Mouse (Mus musculus): Measurements from ENCODE around the gene Tnfrsf17.
"Not testable (repeated sequence)": the region's sequence is repeated elsewhere in the genome, so short reads cannot be mapped to it uniquely, and the experiment has no call there.

The Tnfrsf17 gene

DNA sequence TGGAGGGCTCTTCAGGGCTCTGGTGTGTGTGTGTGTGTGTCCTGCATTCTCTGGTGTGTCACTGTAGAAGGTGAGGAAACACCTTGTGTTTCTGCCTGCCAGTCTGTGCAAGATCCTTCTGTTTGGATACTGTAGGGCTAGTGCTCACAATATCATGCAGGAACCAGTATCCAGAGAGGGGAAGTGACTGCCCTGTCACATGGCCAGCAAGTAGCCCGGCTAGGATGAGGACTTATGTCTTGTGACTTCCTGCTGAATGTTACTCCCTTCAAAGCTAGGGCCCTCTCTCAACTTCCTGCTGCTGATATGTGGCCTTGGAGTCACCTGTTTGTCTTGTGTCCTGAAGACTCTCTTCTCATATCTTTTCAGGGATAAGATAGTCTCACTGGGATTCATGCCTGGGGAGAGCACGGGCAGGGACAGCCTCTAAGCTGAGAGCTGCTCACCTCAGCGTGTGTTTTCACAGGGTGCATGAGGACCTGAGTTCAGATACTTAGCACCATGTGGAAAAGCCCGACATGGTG lies 29.7 kb downstream of the Tnfrsf17 start:
- DNase-seq (ENCODE audit: low spot score in 2 of 2) = no peak

- no peak for DNase-seq (ENCODE audit: low spot score in 2 of 2)
These were observed 38.3 kb downstream of the Tnfrsf17 start for GRCm38 (mm10) chr16:11351903-11352302.

GRCm38 (mm10) chr16:11359173-11359572 lies 45.6 kb downstream of the Tnfrsf17 start:
- DNase-seq (ENCODE audit: low spot score in 2 of 2) = no peak

DNA sequence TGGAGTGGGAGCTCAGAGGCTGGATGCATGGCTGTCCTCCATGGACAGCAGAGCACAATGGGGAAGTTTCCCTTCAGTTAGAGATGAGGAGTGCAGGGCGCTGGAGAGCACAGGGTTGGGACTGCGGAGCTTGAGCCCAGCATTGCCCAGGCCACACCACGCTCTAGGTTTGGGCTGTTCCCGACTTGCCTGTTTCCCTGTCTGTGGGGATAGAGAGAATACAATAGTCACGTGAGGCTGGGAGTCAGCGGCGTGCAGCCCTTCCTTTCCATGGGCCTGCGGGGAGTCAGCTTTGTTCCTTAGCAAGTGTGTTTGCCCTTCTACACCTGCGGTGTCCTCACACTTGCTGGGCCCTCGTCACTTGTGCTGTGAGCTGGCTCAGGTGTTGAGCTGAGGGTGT lies 46.3 kb downstream of the Tnfrsf17 start:
- no peak for DNase-seq (ENCODE audit: low spot score in 2 of 2)

DNA sequence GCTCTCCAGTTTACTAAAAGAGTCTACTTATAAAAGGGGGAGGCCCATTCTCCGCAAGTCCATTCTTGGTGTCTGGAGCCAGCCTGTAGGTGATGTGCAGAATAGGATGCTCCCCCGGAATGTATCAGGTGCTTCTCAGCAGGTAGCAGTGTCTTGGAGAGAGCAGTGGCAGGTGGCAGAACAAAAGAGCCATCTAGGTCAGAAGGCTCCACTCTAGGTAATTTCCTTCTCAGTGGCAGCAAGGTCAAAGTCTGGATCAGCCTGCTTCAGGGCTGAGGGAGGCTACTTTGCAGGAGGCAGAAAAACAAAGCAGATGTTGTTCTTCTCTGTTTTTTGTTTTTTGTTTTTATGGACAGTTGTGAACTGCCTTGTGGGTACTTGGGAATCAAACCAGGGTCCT lies 47.0 kb downstream of the Tnfrsf17 start:
- not testable (repeated sequence) for DNase-seq (ENCODE audit: low spot score in 2 of 2)

GRCm38 (mm10) chr16:11365626-11366025 lies 52.0 kb downstream of the Tnfrsf17 start:
- no peak for DNase-seq (ENCODE audit: low spot score in 2 of 2)

- DNase-seq (ENCODE audit: low spot score in 2 of 2) = no peak
These were observed 53.2 kb downstream of the Tnfrsf17 start for GRCm38 (mm10) chr16:11366851-11367250.

DNA sequence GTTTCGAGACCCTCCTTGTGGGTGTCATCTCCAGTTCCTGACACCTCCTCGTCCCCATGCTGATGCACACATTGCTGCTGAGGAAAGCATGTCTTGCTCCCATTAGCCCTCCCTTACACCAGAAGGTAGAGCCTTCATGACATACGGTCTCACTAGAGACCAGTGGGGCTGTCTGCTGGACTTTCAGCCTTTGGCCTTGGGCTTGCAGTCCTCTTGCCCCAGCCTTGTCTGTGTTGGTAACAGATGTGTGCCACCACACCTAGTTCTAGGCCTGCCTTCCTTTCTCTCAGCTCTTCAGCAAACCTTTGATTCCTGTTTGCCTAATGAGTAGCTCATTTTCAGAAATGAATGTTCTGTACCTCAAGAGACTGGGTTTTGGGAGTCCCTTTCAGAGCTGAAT lies 54.8 kb downstream of the Tnfrsf17 start:
- no peak for DNase-seq (ENCODE audit: low spot score in 2 of 2)

GRCm38 (mm10) chr16:11369162-11369561 lies 55.5 kb downstream of the Tnfrsf17 start:
- DNase-seq (ENCODE audit: low spot score in 2 of 2) = no peak

DNA sequence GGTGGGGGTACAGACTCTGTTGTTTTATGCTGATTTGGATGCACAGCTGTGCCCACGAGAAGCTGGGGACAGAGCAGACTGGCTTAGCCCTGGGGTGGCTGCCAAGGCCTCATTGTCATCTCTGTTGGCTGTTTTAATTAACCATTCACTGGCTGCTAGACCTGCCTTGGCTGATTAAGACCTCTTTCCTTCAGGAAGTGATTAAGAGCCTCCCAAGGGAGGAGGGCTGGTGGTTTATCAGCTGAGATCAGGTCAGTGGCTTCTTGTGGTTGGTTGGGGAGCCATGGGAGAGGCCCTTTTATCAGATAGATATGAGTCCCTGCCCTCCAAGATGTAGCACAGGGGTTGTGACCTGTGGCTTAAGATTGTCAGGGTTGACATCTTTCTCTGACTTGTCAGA lies 56.0 kb downstream of the Tnfrsf17 start:
- DNase-seq (ENCODE audit: low spot score in 2 of 2) = no peak
